Mouse (Mus musculus) layer of hippocampus, postnatal 36 days (tissue): ENCODE data around the gene Rdh1. TPM values are rescaled to one million over a fixed set of nuclear protein-coding genes. Genes with fewer than 3 reads are reported as not detected.

ENCODE experiments used
- total RNA-seq, 2 experiments: library from RNA; stranded (reverse); gene quantifications; 2 replicates each; pipeline ENCODE4 v1.2.3; 2021

Gene Rdh1
- total RNA-seq, 2 experiments from 2014 or later, result 0.13 to 0.15 TPM

Other genes with a start within 250 kb of the Rdh1 start
- 1 to 10 TPM; 3.5 to 4.8 TPM for gene Ndufa4l2, start 244.8 kb upstream of the Rdh1 start, total RNA-seq
- gene Shmt2, start 237.3 kb upstream of the Rdh1 start, total RNA-seq, result 10 to 100 TPM; 27.4 to 29.9 TPM
- 1 to 10 TPM; 1.3 to 1.7 TPM for gene Nxph4, start 225.2 kb upstream of the Rdh1 start, total RNA-seq
- gene Lrp1, start 138.6 kb upstream of the Rdh1 start, total RNA-seq, result 100 to 1,000 TPM; 268 to 307 TPM
- gene Stat6, start 116.7 kb upstream of the Rdh1 start, total RNA-seq, result 1 to 10 TPM; 5.1 to 6.2 TPM
- 1 to 10 TPM; 5.1 to 6.7 TPM for gene Nemp1, start 92.8 kb upstream of the Rdh1 start, total RNA-seq
- gene Nab2, start 91.2 kb upstream of the Rdh1 start, total RNA-seq, result 10 to 100 TPM; 42.7 to 43.8 TPM
- 1 to 10 TPM; 1.0 to 1.3 TPM for gene Myo1a, start 54.6 kb upstream of the Rdh1 start, total RNA-seq
- gene Tac2, start 35.2 kb upstream of the Rdh1 start, total RNA-seq, result 1 to 10 TPM; 3.3 to 6.6 TPM
- 10 to 100 TPM; 10.0 to 11.7 TPM for gene Zbtb39, start 20.2 kb upstream of the Rdh1 start, total RNA-seq
- gene Gpr182, start 8.0 kb upstream of the Rdh1 start, total RNA-seq, result 1 to 10 TPM; 1.2 to 1.3 TPM
- gene Rdh16f1, start 66 bp downstream of the Rdh1 start, total RNA-seq, result not detected
- under 1 TPM; 0.30 to 0.53 TPM for gene Rdh9, start 16.7 kb downstream of the Rdh1 start, total RNA-seq
- under 1 TPM; 0.13 to 0.22 TPM for gene Rdh16, start 41.4 kb downstream of the Rdh1 start, total RNA-seq
- gene Rdh19, start 90.2 kb downstream of the Rdh1 start, total RNA-seq, result not detected
- not detected for gene Rdh16f2, start 106.8 kb downstream of the Rdh1 start, total RNA-seq
- not detected for gene Rdh7, start 129.1 kb downstream of the Rdh1 start, total RNA-seq
- gene Sdr9c7, start 138.8 kb downstream of the Rdh1 start, total RNA-seq, result not detected
- not detected for gene Hsd17b6, start 247.9 kb downstream of the Rdh1 start, total RNA-seq